Mouse (Mus musculus): ENCODE data around the gene Myh8.

The Myh8 gene

DNA sequence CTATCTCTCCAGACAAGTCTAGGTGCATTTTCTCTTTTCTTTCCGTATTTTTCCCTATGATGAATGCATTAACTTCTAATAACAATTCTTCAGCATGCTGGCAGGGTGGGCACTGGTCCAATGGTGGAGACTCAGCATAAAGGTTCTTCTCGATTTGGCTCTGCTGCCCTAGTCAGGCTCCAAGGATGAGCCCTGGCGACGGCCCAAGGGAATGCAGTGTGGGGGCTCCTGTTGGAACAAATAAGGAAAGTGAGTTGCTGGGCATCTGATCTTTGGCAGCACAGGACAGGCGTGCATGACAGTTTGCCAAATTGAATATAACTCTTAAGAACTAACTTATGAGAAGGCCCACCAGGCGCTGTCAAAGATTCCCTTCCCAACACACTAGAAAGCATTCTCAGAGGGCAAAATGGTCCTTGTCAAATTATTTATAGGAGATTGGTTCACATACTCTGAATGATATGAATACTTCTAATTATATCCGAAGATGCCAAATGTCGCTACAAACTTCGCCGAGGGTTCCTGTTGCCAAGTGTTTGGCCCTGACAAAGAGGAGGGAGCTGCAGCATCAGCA lies at the start of gene Myh8:
TSS of gene Myh8 (plus strand) at position 524 of the 574 bp plus-strand sequence.
- in situ Hi-C loops (cut with MboI, MseI) = no loop called here

GRCm38 (mm10) chr11:67228731-67229130 lies 48.2 kb upstream of the Myh8 start:
- in situ Hi-C loops (cut with MboI, MseI) = no loop called here

DNA sequence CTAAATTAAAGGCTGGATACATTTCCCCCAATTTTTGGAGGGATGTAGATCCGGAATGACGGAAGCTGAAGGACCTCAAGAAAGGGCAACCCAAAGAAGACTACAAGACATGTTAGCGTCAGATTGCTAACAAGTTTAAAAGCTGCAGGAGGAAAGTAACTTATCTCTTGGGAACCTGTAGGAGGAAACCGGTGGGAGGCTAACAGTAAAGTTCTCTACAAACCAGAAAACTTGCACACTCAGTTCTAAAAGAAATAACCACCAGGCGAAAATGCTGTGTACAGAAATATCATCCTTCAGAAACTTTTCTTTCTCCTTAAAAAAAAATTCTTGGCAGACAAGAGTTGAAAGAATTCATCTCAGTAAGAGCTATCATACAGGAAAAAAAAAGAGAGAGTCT lies 47.8 kb upstream of the Myh8 start:
- in situ Hi-C loops (cut with MboI, MseI) = no loop called here

DNA sequence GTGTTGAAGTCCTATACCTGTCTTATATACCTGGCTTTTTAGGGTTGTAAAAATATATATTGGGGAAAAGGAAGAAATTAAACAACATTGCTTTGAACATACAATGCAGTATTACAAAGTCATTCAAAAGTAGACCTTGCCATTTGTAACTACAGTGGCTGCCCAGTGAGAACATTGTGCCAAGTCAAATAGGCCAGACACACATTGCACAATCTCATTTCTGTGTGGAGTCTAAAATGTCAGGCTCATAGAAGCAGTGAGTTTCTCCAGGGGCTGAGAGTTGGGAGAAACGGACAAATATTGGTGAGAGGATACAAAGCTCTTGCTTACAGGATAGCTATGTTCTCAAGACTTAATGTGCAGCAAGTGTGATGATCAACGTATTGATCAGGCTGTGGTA lies 47.0 kb upstream of the Myh8 start:
- in situ Hi-C loops (cut with MboI, MseI) = no loop called here

- in situ Hi-C loops (cut with MboI, MseI) = no loop called here
Observed at GRCm38 (mm10) chr11:67235639-67236358, 41.1 kb upstream of the Myh8 start.

GRCm38 (mm10) chr11:67236799-67237198 lies 40.1 kb upstream of the Myh8 start:
- in situ Hi-C loops (cut with MboI, MseI) = no loop called here

DNA sequence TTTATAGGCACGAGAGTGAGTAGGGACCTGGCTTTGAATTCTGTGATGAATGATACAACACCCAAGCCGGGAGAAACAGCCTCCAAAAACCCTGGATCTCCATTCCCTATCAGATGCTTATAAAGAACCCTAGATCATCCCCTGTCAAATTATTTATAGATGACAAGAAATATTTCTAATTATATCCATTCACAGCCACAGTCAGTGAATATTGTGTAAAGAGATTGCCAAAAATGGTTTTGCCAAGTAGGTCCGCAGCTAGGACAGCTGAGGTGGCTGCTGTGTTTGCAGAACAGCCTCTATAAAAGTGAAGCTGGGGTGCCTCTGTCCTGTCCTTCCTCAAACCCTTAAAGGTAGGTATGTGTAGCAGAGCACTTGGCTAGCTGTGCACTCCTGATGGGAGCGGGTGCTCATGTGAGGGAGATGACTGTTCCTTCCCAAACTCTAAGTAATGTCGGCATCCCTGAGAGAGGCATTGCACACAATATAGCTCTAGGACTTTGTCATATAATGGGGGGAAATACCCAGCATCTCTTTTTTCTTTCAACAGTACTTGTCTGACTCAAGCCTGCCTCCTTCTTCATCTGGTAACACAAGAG lies 39.3 kb upstream of the Myh8 start, which contains the start of gene Myh4:
TSS of gene Myh4 (plus strand) at position 549 of the 599 bp plus-strand sequence.
- in situ Hi-C loops (cut with MboI, MseI) = no loop called here

DNA sequence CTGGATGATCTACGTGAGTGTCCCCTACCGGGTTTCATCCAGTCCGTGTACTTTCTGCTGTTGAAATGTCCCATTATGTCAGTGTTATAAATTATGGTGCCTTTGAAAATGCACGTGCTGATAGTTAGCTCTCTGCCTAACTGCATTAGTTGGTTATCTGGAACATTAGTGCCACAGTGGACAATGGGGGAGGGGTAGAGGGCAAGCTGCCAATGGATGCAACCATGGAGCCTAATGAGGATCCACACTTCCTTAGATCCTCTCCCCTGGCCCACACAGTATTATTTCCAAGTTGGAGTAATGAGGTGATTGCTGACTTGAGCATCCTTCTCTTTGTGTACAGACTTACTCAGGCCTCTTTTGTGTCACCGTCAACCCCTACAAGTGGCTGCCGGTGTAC lies 35.9 kb upstream of the Myh8 start:
- in situ Hi-C loops (cut with MboI, MseI) = no loop called here

GRCm38 (mm10) chr11:67253691-67254090 lies 23.2 kb upstream of the Myh8 start:
- in situ Hi-C loops (cut with MboI, MseI) = no loop called here

DNA sequence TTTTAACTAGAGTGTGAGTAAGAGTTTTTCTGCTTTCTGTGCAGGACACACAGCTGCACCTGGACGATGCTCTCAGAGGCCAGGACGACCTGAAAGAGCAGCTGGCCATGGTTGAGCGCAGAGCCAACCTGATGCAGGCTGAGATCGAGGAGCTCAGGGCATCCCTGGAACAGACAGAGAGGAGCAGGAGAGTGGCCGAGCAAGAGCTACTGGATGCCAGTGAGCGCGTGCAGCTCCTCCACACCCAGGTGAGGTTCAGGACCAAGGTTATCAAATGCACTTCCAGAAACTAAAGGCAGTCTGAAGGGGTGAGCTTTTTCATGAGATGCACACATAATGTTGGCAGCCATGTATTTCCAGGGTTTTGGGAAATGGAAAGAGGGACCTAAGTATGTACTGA lies 19.9 kb upstream of the Myh8 start:
- in situ Hi-C loops (cut with MboI, MseI) = no loop called here

DNA sequence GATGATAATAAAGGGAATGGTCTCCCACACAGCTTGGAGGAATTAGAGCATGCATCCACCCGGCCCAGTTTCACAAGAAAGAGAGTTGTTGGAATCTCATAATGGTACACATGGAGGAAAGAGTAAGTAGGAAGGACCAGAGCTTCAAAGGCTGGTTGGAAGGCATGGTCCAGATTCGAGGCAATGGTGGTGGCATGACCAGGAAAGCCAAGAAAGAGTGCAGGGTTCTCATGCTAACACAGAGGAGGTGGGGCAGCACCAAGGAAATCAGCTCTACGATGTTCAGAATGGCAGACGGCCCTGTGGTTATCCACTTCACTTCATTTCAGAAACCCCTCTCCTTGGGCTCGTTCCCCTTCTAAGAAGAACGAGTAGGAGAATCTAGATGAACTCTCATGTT lies 16.0 kb upstream of the Myh8 start:
- in situ Hi-C loops (cut with MboI, MseI) = no loop called here

- in situ Hi-C loops (cut with MboI, MseI) = no loop called here
Observed at GRCm38 (mm10) chr11:67293440-67293839, 16.5 kb downstream of the Myh8 start.

DNA sequence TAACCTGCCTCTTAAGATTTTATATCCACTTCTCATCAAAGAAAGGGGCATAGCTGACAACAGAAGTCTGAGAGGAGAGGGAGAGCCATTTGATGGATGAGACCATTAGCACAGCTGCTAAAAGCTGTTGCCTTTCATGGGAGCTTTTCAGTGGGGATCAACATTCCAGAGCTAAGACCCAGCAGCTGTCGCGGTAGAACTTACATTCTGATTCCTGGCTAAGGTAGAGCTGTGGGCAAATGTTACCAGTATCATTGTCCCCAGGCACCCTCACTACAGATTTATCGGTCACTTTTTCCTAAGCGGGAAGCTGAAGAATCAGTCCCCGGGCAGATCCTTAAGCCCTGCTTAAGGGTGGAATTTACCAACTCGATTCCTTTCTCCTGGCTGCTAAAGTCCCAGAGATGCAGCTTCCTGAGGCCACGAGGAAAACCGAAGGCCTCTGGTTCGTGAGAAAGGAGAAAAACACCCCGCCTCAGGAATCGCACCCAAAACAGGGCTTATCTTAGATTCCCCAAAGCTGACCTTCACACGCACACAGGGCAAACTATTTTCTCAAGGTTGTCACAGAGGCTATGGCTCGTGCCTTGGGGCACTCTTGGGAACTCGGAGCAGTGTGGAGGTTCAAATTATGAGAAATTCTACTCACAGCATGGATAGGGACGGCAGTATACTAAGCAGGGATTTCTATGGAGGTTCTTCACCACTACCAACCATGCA lies 37.0 kb downstream of the Myh8 start:
- in situ Hi-C loops (cut with MboI, MseI) = no loop called here

DNA sequence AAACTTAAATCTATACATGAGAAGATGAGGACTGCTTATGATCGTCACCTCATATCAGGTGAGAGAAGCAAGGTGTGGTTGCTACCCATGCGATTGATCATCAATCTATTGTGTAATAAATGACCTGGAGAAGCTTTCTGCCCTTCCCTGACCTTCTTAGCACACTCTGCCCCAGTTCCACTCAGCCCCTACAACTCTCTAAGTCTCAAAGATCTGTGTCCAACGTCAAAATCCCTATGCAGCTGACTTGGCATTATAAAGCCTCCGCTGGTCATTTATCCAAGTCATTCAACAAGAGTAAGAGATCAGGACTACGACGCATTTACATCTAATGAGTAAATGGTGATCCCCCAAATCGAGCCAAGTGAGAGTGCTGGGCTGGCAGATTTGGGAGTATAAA lies 44.4 kb downstream of the Myh8 start, which contains the start of gene Myh13:
TSS of gene Myh13 (plus strand) at position 301 of the 400 bp plus-strand sequence.
- in situ Hi-C loops (cut with MboI, MseI) = no loop called here

- in situ Hi-C loops (cut with MboI, MseI) = no loop called here
Observed at GRCm38 (mm10) chr11:67326536-67326935, 49.6 kb downstream of the Myh8 start.

GRCm38 (mm10) chr11:67344556-67344955 lies 67.6 kb downstream of the Myh8 start:
- in situ Hi-C loops (cut with MboI, MseI) = no loop called here

GRCm38 (mm10) chr11:67345186-67345855 lies 68.4 kb downstream of the Myh8 start:
- in situ Hi-C loops (cut with MboI, MseI) = no loop called here

DNA sequence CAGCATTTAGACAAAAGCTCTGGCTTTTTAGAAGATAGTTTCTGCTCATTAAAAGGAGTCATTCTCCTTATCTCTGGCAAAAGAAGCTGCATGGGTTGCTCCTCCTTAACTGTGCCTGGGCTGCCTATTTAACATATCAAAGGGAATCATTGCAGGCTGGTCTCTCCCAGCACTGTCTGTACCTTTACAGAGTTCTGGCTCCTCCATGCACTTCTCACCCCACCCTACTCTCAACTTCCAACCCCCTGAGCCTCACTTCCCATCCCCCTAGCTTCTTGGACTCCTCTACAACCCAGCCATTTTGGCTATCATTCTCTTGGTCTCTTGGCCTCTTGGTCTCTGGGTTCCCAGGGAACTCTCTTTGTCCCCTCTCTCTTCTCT lies 68.9 kb downstream of the Myh8 start:
- in situ Hi-C loops (cut with MboI, MseI) = no loop called here

DNA sequence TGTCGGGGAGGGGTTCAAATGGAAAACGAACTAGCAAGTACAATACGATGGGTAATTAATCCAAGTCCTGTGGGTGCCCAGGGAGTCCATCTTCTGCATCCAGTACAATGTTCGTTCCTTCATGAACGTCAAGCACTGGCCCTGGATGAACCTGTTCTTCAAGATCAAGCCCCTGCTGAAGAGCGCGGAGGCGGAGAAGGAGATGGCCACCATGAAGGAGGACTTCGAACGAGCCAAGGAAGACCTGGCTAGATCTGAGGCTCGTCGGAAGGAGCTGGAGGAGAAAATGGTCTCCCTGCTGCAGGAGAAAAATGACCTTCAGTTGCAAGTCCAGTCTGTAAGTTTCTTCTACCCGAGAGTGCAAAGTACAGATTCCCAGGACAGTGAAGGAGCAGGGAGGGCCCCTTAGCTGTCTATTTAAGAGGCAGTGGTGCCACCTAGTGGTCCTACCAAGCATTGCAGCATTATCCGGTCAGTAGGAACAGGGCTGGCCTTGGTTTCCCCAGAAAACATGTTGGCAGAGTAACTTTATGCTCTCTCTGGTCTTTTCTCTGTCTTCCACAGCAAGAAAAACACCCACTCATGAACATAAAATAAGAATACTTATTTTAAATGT lies 73.3 kb downstream of the Myh8 start:
- in situ Hi-C loops (cut with MboI, MseI) = loop anchor here (5.0 kb wide), 1 partner anchor 238 kb away; no protein-coding TSS in a partner anchor

DNA sequence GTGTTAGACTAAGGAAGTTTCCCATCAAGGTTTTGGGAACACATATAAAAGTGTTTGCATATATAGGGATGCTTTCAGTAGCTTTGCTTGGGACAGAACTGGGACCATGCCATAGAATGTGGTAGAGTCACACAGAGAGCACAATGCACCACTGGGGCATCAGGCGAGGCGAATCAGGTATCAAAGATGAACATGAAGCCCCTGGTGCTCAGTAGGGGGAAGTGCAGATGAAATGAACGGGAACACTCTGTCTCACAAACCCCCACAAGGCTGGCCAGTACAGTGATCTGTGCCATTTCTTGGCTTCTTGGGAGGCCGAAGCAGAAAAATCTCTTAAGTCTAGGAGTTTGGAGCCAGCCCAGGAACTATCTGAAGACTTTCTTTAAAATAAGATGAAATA lies 76.1 kb downstream of the Myh8 start:
- in situ Hi-C loops (cut with MboI, MseI) = loop anchor here (5.0 kb wide), 1 partner anchor 241 kb away; no protein-coding TSS in a partner anchor

GRCm38 (mm10) chr11:67358031-67358430 lies 81.1 kb downstream of the Myh8 start:
- in situ Hi-C loops (cut with MboI, MseI) = no loop called here
